Mouse (Mus musculus): ENCODE data around the gene Rsph3b. TPM values are rescaled to one million over a fixed set of nuclear protein-coding genes. Genes with fewer than 3 reads are reported as not detected.
"Not testable (repeated sequence)": the region's sequence is repeated elsewhere in the genome, so short reads cannot be mapped to it uniquely, and the experiment has no call there.

The Rsph3b gene
- polyA plus RNA-seq, 1 experiment from 2014 or later: 51.7 TPM

GRCm38 (mm10) chr17:6942560-6942959 lies 5.9 kb downstream of the Rsph3b start:
- not testable (repeated sequence) for H3K36me3 ChIP-seq; H3K27me3 ChIP-seq; H3K27ac ChIP-seq (replicated peaks); H3K9ac ChIP-seq (replicated peaks); H3K4me1 ChIP-seq; H3K4me2 ChIP-seq (replicated peaks); H3K9me3 ChIP-seq; H3K4me3 ChIP-seq; ATAC-seq (replicated peaks)
- WGBS: no CpG with 5 or more reads among the region's 4 CpGs

GRCm38 (mm10) chr17:6931625-6932024 lies 16.9 kb downstream of the Rsph3b start:
- H3K9me3 ChIP-seq; H3K9ac ChIP-seq (replicated peaks); ATAC-seq (replicated peaks); H3K4me1 ChIP-seq; H3K27me3 ChIP-seq; H3K4me2 ChIP-seq (replicated peaks); H3K27ac ChIP-seq (replicated peaks); H3K36me3 ChIP-seq; H3K4me3 ChIP-seq: not testable (repeated sequence)
- 91% methylated on average over 7 of the region's 7 CpGs for WGBS

GRCm38 (mm10) chr17:6920351-6920894 lies 28.1 kb downstream of the Rsph3b start:
- not testable (repeated sequence) for H3K9me3 ChIP-seq, H3K4me1 ChIP-seq

GRCm38 (mm10) chr17:6919388-6919787 lies 29.1 kb downstream of the Rsph3b start:
- H3K36me3 ChIP-seq; ATAC-seq (replicated peaks); H3K4me1 ChIP-seq; H3K27ac ChIP-seq (replicated peaks); H3K4me2 ChIP-seq (replicated peaks); H3K9me3 ChIP-seq; H3K9ac ChIP-seq (replicated peaks); H3K4me3 ChIP-seq; H3K27me3 ChIP-seq: not testable (repeated sequence)
- WGBS: 93% methylated on average over 3 of the region's 3 CpGs

More at GRCm38 (mm10) chr17:6920351-6920894, 28.1 kb downstream of the Rsph3b start:
- H3K27me3 ChIP-seq; H3K9ac ChIP-seq (replicated peaks); H3K36me3 ChIP-seq; ATAC-seq (replicated peaks); H3K4me2 ChIP-seq (replicated peaks); H3K27ac ChIP-seq (replicated peaks); H3K4me3 ChIP-seq: not testable (repeated sequence)
- WGBS: 92% methylated on average over 7 of the region's 7 CpGs

DNA sequence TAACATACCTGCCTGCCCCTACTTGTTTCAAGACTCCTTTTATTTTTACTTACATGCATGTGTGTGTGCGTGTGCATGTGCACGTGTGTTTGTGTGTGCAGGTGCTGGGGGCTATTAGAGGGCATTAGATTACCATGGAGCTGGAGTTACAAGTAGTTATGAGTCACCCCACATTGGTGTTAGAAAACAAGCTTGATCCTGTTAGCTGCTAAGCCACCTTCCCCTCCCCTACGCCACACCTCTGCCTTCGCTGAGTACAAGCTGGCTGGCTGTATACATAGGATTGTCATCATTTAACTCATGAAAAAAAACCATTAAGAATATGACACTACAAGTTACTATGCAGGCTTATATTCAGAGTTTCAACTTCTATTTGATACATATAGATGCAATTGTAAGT lies 33.2 kb downstream of the Rsph3b start:
- not testable (repeated sequence) for H3K36me3 ChIP-seq; H3K4me2 ChIP-seq (replicated peaks); H3K9ac ChIP-seq (replicated peaks); H3K4me3 ChIP-seq; H3K9me3 ChIP-seq; ATAC-seq (replicated peaks); H3K27me3 ChIP-seq; H3K4me1 ChIP-seq; H3K27ac ChIP-seq (replicated peaks)
- 94% methylated on average over 2 of the region's 4 CpGs for WGBS

GRCm38 (mm10) chr17:6914066-6914465 lies 34.4 kb downstream of the Rsph3b start:
- H3K27ac ChIP-seq (replicated peaks); H3K4me3 ChIP-seq; H3K4me2 ChIP-seq (replicated peaks); ATAC-seq (replicated peaks); H3K4me1 ChIP-seq; H3K36me3 ChIP-seq; H3K9me3 ChIP-seq; H3K9ac ChIP-seq (replicated peaks); H3K27me3 ChIP-seq: not testable (repeated sequence)
- WGBS: 74% methylated on average over 2 of the region's 6 CpGs

- H3K36me3 ChIP-seq; H3K4me2 ChIP-seq (replicated peaks); H3K27ac ChIP-seq (replicated peaks); ATAC-seq (replicated peaks); H3K27me3 ChIP-seq; H3K4me3 ChIP-seq; H3K9me3 ChIP-seq; H3K4me1 ChIP-seq; H3K9ac ChIP-seq (replicated peaks): not testable (repeated sequence)
- WGBS: 48% methylated on average over 1 of the region's 2 CpGs
These were observed 48.1 kb downstream of the Rsph3b start for GRCm38 (mm10) chr17:6900361-6900760.

- H3K4me1 ChIP-seq; H3K4me2 ChIP-seq (replicated peaks); H3K36me3 ChIP-seq; H3K27ac ChIP-seq (replicated peaks); H3K9ac ChIP-seq (replicated peaks); H3K27me3 ChIP-seq; H3K4me3 ChIP-seq; ATAC-seq (replicated peaks); H3K9me3 ChIP-seq: not testable (repeated sequence)
- WGBS: 67% methylated on average over 7 of the region's 7 CpGs
These were observed 50.4 kb downstream of the Rsph3b start for GRCm38 (mm10) chr17:6897996-6898562.

- ATAC-seq (replicated peaks): no peak
- Histone ChIP-seq H3K27ac (replicated peaks) (no peak overlapping the region), H3K9me3 (no peaks in the 10 kb centered on the region), H3K4me3 (no peak overlapping the region), H3K36me3 (no peaks in the 10 kb centered on the region), H3K4me2 (replicated peaks) (no peak overlapping the region), H3K4me1 (no peaks in the 10 kb centered on the region), H3K9ac (replicated peaks) (no peak overlapping the region), H3K27me3 (no peaks in the 10 kb centered on the region)
- WGBS: 40% methylated on average over 4 of the region's 4 CpGs
These were observed 51.7 kb downstream of the Rsph3b start for GRCm38 (mm10) chr17:6896756-6897155.

DNA sequence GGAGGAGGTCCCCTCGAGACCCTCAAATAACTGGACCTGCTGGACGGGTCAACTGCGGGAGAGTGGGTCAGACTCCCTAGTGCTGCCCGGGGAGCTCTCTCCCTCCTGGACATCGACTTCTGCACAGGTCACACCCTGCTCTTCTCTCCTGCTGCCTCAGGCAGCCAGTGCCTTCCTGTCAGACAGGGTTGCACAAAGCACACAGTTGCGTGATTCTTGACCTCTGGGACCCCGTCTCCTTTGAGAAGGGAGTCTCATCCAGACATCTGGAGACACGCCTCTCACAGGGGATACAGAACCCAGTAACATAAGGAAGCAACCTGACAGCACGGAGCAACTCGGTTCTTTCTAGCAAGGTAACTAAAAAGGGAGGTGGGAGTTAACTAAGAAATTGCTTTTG lies 55.1 kb downstream of the Rsph3b start:
- WGBS: 89% methylated on average over 10 of the region's 10 CpGs
- H3K9me3 ChIP-seq: no peaks in the 10 kb centered on the region
- H3K4me2 ChIP-seq (replicated peaks): no peak overlapping the region
- no peaks in the 10 kb centered on the region for H3K27me3 ChIP-seq
- no peak overlapping the region for H3K9ac ChIP-seq (replicated peaks)
- H3K4me1 ChIP-seq: no peaks in the 10 kb centered on the region
- H3K36me3 ChIP-seq: no peaks in the 10 kb centered on the region
- H3K27ac ChIP-seq (replicated peaks): no peak overlapping the region
- no peak for ATAC-seq (replicated peaks)
- H3K4me3 ChIP-seq: no peak overlapping the region

DNA sequence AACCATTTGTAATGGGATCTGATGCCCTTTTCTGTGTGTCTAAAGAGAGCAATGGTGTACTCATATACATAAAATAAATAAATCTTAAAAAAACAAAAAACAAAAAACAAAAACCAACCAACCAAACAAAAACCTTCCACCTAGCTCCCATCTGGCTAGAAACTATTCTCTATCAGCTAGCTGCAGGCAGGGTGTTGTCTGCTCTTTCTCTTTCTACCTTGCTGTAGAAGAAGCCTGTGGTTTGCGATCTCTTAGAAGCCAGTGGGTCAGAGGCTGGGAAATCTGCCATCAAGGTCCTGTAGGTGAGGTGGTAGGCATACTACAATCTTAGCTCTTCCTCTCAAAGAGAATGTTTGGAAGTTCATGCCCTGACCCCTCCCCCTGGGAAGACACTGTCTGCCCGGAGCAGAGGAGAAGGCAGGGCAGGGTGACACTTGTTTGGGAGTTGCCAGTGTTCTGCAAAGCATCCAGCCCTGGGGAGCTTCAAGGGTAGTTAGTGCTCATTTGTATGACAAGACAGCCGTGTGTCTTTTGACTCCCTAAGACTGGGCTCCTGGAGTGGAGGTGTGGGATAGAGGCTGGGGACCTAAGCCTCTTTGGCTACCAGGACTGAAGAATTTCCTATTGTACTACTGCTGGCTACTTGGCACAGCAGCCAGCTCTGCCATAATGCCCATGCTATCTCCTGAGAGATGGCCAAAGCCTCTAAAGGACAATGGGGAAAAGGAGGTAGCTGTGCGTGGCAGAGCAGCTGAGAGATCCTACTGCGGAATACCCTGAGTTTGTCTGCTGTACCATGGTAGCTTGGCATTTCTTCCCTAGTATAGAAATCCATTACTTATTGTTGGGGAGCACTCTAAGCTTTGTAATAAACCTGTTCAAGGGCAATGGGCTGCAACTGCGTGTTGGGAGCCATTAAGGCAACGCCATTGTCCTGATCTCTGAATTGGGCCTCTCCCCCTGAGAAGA lies 56.2 kb downstream of the Rsph3b start:
- Histone ChIP-seq H3K27me3 (no peaks in the 10 kb centered on the region), H3K4me2 (replicated peaks) (no peak overlapping the region), H3K4me1 (no peaks in the 10 kb centered on the region), H3K9me3 (no peaks in the 10 kb centered on the region), H3K27ac (replicated peaks) (no peak overlapping the region), H3K9ac (replicated peaks) (no peak overlapping the region), H3K4me3 (no peak overlapping the region), H3K36me3 (no peaks in the 10 kb centered on the region)
- no peak for ATAC-seq (replicated peaks)
- 72% methylated on average over 7 of the region's 7 CpGs for WGBS

DNA sequence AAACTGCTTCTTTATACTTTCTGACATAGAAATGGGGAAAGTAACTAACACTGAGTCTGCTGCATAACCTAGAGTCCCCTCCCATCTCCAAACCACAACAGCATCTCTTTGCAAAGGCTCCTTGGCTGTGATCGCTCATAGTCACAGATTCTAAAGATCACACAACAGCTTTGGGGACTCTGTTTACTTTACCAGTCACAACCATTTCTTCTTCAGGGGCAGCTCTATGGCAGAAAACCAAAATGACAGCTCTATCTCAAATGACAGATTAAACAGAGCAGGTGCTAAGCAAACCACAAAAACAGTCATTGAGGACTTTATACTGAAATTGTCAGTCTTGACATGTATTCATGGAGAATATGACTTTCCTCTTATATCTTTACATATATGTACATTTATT lies 62.0 kb downstream of the Rsph3b start:
- Histone ChIP-seq H3K36me3 (no peaks in the 10 kb centered on the region), H3K9ac (replicated peaks) (no peak overlapping the region), H3K4me2 (replicated peaks) (no peak overlapping the region), H3K9me3 (no peaks in the 10 kb centered on the region), H3K4me1 (no peaks in the 10 kb centered on the region), H3K27ac (replicated peaks) (no peak overlapping the region), H3K4me3 (no peak overlapping the region), H3K27me3 (no peaks in the 10 kb centered on the region)
- ATAC-seq (replicated peaks): no peak
- 85% methylated on average over 1 of the region's 1 CpGs for WGBS

Data from forebrain, embryonic 15.5 days (tissue).